Mouse (Mus musculus): ENCODE measurements around the gene Ina.

Ina gene

GRCm38 (mm10) chr19:47050271-47051032, 36.0 kb downstream of the Ina start, which contains the start of gene Pcgf6:
Gene Pcgf6, minus strand, starts transcription at chr19:47050906.
- DNase-seq (ENCODE audit: low read depth, low spot score) = peak; percentile 93

GRCm38 (mm10) chr19:47052927-47053326, 38.4 kb downstream of the Ina start:
- no peak for DNase-seq (ENCODE audit: low read depth, low spot score)

GRCm38 (mm10) chr19:47053471-47053870, 39.0 kb downstream of the Ina start:
- no peak for DNase-seq (ENCODE audit: low read depth, low spot score)

- DNase-seq (ENCODE audit: low read depth, low spot score) = no peak
Observed at GRCm38 (mm10) chr19:47057684-47058083, 43.2 kb downstream of the Ina start.

GRCm38 (mm10) chr19:47065860-47066259, 51.4 kb downstream of the Ina start:
- DNase-seq (ENCODE audit: low read depth, low spot score) = no peak

- peak; percentile 99 for DNase-seq (ENCODE audit: low read depth, low spot score)
Observed at GRCm38 (mm10) chr19:47067096-47067882, 52.8 kb downstream of the Ina start, which contains the start of gene Taf5. Gene Taf5, plus strand, starts transcription at chr19:47067746.

GRCm38 (mm10) chr19:47067924-47068611, 53.6 kb downstream of the Ina start:
- peak; percentile 89 for DNase-seq (ENCODE audit: low read depth, low spot score)
